Mouse (Mus musculus) Muller cell, postnatal 12 days (primary cell): Measurements from ENCODE around the gene Gdf10.

ENCODE experiments used
- DNase-seq: peaks from one replicate; pipeline ENCODE4 v3.0.0-alpha.2; 2015; ENCODE audit errors: inconsistent ontology term

The Gdf10 gene

DNA sequence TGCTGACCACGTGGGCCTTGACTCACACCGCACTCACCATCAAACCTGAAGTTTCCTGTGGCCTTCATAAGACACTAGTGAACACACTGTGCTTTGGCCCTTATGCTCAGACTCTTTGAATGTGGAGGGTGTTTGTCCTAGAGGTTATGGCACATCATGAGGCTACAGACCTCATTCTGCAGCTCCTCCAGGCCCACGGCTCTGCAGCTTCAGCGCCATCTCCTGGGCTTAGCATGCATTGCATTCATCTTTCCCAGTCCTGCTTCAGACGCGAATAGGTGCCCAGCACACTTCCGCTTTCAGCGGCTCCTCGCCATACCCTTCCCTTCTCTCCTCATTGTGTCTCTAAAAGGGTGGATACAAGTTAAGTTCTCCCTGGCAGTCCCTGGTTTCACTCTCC is 15.7 kb downstream of the Gdf10 start:
- peak; percentile 30 for DNase-seq

DNA sequence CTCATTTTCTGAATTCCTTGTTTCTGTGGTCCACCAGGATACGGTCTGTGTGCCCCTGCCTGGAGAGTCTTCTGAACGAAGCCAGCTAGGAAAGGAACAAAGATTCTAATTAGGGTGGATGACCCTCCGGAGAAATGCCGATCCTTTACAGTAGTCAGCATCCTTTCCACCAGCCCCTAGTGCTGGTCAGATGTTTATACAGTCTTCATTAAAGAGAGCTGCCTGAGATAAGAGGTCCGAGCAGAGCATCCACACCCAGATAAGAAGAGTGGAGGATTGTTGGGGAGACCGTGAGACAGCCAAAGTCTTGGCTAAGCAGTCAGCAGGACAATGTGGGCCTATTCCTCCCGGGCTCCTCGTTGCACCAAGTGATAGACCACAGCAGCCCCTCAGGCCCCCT is 17.4 kb downstream of the Gdf10 start, which contains the start of gene Gdf2:
Gene Gdf2, plus strand, starts transcription at position 301 of the 400 bp plus-strand sequence.
- no peak for DNase-seq

DNA sequence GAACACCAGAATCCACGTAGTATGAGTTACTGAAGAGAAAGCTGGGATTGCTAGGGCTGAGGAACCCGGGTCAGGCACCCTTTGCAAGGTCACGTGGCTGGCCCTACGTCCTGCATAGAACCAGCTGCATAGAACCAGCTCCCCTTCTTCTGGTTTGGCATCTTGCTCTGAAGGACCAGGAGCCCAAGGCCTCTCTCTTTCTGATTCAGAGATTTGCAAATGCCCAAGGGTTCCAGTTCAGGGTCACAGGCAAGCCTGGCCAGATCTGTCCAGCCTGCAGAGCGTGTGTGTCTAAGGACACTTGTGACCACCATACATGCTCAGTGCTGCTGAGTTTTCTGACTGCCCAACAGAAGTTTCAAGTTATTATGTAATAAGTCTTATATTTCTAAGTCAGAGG is 18.8 kb downstream of the Gdf10 start:
- no peak for DNase-seq

DNA sequence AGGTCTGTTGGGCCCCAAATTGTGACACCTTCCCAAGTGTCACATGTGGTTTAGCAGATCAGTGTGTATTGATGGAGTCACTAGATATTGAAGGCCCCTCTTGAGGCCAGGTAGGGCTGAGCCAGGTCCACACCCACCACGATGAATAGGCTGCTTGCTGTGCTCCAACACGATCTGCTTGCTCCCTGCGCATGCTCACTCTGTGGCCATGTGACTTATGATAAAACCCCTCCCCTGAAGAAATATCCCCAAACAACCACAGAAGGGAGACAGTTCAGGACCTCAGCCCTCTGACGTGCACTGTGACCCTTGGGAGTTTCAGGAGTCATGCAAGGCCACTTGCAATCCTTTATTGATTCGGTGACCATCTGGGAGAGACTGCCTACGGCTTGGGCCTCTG is 22.7 kb downstream of the Gdf10 start:
- DNase-seq = no peak

DNA sequence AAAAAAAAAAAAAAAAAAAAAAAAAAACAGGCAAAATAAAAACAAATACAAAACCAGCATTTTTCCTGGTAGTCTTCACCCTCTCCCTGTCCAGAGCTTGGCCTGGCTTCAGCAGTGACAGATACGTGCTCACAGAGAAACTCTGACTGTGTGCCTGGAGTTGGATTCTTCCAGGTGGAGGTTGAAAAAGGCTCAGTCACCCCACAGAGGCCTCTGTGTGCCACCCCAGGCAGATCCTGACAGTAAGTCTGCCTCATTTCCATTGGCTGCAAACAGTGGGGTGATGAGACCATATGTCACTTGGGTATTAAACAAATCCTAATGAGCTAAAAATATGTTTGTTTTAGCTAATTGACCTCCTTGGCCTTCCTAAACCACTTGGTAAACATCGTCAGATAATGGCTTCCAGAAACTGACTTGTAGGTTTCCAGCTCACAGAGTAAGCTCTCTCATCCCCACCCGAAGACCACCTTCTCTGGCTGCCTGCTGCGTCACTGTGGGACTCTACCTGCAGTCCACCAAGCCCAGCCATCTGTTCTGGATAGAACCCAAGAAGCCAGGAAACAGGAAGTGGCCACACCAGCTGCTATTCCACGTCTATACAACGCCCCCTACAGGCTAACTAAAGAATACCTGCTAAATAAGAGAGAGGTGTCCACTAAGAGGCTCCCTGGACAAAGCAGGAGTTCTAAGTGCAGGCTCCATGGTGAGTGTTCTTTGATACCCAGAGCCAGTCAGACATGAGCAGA is 29.0 kb downstream of the Gdf10 start:
- no peak for DNase-seq

DNA sequence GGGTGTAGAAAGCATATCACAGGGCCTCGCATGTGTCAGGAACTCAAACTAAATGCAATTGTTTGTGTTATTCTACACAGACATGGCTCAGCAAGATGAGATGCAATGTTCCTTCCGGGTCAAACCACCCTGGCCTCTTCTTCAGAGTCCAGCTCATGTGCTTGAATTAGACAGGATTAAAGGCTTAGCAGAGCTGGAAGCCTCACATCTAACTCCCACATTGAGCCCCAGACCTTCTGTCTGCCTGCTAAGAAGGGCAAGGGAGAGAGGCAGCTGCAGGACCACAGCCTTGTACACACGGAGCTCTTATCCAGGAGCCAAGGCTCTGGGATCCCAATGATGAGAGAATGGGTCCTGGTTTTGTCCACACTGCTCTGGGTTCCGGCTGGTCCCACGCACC is 30.4 kb downstream of the Gdf10 start, which contains the start of gene Rbp3:
Gene Rbp3, plus strand, starts transcription at position 243 of the 400 bp plus-strand sequence.
- no peak for DNase-seq

DNA sequence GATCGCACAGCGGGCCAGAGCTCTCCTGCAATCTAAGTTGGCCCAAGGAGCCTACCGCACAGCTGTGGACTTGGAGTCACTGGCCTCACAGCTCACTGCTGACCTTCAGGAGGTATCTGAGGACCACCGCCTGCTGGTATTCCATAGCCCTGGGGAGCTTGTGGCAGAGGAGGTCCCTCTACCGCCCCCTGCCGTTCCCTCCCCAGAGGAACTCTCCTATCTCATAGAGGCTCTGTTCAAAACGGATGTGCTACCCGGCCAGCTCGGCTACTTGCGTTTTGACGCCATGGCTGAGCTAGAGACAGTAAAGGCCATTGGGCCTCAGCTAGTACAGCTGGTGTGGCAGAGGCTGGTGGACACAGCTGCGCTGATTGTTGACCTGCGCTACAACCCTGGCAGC is 32.7 kb downstream of the Gdf10 start:
- DNase-seq = no peak

DNA sequence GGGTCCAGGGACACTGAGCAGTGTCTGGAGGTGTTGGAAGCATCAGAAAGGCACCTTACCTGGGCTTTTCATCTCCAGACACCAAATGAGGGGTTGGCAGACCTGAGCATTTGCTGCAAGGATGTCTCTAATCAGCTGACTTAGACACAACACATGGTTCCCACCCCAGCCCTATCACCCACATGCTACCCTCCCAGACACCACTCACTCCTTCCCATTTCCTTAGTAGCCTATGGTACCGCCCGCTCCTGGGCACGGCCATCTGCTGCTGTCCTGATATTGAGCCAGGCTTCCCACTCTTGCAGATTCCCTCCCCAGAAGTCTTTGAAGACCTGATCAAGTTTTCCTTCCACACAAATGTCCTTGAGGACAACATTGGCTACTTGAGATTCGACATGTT is 34.8 kb downstream of the Gdf10 start:
- no peak for DNase-seq

DNA sequence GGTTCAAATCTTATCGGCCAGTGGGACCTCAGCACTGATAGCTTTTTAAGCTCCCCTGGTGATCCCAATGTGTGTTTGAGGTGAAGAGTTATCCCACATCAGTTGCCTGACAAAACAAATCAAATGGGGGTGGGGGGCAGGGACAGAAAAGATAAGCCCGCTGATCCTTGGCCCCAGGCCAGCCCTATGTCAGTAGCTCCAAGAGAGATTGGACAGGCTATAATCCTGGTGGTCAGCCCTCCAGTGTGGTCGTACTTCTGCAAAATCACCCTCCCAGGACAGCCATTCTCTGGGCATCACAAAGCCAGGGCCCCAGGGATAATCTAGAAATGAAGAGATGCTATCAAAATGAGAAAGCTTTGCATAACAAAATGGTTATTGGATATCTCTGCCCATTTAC is 35.5 kb downstream of the Gdf10 start:
- DNase-seq = no peak

DNA sequence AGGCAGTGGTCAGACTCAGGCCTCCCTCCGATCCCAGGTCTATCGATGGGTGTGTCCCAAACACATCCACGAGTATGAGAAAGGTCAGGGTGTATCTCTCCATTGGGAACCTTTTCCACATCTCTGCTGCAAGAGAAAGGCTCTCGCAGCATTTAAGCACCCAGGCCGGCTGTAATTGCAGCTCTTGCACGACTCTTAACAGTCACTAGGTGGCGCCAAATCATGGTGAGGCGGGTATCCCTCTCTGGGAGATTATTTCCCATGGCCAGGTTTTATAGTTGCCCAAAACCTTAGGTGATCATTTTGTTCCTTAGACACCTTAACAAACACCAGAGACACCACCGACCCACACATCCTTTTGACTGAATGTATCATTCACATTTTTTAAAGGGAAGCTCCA is 36.0 kb downstream of the Gdf10 start:
- DNase-seq = no peak

DNA sequence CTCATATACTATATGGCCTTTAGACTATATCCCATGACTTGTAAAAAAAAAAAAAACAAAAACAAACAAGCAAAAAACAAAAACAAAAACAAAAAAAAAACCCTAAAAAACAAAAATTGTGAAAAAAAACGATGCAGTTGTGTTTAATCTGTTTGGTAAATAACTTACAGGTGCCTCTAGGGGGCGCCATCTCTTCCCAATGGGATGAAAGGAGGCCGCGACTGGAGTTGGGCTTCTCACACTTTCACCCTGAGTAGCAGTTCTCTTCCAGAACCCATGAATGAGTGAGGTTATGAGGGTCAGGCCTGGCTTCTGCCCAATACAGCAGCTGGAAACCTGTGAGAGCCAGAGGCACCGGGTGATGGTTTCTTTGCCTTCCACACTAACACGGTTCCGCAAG is 42.3 kb downstream of the Gdf10 start:
- no peak for DNase-seq

DNA sequence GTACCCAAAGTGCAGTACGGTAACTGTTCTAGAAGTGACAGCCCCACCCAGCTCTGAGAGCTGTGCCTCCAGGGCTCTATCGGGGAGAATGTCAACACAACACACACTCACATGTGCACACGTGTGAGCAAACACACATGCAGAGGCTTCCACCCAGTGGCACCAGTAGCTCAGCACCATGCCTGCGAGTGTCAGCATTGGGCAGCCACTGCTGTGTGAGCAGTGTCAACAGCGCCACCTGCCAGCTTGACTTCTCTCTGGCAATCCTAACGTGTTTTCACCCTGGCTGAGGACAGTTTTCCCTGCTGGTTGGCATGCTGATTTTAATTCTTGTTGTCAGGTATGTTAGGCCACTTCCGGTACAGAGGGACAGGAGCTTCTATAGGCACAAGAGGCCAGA is 49.3 kb downstream of the Gdf10 start:
- no peak for DNase-seq

DNA sequence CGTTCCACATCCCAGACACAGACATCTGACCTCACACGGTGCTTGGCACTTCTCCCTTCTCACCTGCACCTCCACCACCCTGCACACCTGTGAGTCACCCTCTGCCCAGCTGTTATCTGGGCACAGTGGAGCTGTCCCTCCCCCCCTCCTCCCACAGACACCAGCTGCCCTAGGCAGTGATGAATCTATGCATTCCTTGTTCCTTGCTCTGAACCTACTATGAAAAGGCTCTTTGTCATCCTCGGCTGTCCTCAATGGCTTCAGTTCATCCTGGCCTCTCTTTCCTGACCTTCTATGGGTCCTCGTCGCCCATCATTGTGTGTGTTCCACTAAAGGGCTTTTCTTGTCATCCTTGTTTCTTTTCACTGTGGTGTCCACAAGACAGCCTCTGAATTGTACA is 51.4 kb downstream of the Gdf10 start:
- DNase-seq = peak; percentile 65

DNA sequence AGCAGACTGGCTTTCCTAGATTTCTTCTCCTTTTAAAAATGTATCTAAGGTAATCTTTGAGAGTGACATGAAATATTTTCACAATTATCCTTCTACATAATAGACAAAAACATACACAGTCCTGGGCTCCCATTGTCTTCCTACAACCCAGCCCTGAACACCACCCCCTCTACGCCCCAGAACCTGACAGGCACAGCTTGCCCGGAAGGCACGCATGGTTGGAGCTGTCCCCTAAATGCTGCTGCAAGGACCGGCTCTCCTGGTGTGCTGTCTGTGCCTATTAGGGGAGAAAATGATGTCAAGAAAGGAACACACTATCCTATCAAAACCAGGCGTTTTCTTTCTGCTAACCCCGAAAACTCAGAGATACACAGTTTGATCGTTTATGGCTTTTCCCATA is 54.4 kb downstream of the Gdf10 start:
- no peak for DNase-seq

DNA sequence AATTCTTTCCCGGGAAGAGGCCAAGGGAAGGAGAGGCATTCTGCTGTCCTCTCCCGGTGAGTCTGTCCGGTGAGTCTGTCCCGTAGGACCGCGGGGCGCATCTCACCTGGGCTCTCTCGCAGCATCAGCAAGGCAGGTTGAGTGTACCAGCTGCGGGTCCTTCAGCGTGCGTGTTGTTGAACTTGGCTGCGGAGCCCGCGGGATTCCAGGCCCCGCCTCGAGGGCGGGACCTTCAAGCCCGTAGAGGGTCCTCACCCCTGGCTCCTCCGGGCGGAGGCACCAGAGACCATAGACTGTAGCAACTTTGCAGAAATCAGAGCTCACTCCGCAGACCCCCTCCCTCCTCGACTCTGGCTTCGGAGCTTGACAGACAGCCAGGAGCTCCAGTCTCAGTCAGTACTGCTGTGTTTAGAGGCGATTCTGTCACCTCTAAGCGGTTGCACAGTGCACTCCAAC is 55.2 kb downstream of the Gdf10 start, which contains the start of gene Zfp488:
Gene Zfp488, minus strand, starts transcription at position 161 of the 456 bp plus-strand sequence.
- peak; percentile 26 for DNase-seq
